Mouse (Mus musculus): ENCODE measurements at regions not wholly inside any gene's neighbourhood (a gene's known extent, or its start where the extent isn't known, plus 50 kb on each side); places are given as distances from the start of the nearest gene placed in this dataset.

DNA sequence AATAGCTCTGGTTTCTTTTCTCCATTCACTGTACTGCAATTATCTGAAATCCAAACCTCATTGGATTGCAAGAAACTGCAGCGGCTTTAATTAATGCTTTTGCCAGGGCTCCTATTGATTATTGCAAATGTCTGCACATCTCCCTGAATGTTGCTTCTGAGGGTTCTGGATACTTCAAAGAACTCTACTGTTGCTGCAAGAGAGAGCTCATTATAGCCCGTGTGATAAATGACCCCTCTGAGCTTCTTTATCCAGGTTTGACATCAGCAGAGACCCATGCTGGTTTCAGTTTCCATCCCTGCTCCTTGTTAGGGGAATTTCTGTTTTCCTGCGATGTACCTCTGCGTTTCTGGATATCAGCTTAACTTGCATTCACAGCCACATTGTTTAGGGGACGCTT lies 78.4 kb upstream of the Nav3 start:
- peak; percentile 15 for DNase-seq (ENCODE audit: extremely low spot score, low spot score)

- no peak for DNase-seq (ENCODE audit: extremely low spot score, low spot score)
These were observed 86.7 kb upstream of the Nav3 start for GRCm38 (mm10) chr10:110542712-110543111.

DNA sequence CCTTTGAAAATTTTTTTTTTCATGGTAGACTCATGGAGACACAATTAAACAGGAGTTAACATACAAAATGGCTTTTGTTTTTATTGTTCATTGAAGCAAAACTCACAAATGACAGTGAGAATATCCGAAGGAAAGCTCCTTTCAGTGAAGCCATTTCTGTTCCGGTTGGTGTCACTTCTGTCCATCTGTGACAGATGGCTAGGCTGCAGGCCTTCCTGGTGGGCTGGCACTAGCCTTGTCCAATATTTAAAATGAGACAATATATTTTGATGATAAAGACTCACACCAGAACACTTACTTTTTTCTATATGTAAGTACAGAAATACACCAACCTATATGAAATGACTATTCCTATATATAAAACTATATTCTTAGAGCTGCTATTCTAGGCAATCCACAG lies 92.4 kb upstream of the Nav3 start:
- no peak for DNase-seq (ENCODE audit: extremely low spot score, low spot score)

- no peak for DNase-seq (ENCODE audit: extremely low spot score, low spot score)
These were observed 98.0 kb upstream of the Nav3 start for GRCm38 (mm10) chr10:110553954-110554353.

GRCm38 (mm10) chr10:110556326-110556883 lies 100.4 kb upstream of the Nav3 start:
- no peak for DNase-seq (ENCODE audit: extremely low spot score, low spot score)

DNA sequence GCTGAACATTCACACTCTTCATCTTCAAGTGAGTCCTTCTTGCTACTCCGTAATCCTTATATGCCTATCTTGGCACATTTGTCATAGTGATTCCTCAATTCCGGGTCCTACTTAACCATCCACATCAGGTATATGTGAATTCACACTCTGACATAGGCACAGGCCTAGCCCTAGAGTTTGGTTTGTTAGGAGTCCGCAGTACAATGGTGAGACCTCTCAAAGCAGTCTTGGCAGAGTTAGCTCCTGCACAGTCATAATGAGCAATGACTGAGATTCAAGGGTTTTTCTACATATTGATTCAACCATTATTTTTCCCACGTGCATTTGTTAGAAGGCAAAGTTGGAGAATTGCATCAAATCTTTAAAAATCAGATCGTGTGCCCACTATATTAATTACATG lies 107.1 kb upstream of the Nav3 start:
- DNase-seq (ENCODE audit: extremely low spot score, low spot score): no peak

DNA sequence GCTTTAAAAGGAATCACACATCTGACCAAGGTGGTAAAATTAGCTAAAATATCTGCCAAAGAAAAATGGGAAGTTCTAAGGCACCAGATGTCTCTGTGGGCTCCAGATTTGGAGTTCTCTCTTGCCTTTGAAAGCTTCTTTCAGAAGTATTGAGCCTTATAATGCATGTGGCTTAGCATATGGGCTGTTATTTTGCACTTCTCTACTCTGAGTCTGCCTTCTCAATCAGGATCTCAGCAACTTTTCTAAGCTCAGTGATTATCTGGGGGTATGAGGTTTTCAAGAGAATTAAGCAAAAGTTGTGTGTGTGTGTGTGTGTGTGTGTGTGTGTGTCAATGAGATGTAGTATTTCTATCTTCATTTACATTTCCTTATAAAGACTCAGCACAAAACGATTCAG lies 107.6 kb upstream of the Nav3 start:
- no peak for DNase-seq (ENCODE audit: extremely low spot score, low spot score)

DNA sequence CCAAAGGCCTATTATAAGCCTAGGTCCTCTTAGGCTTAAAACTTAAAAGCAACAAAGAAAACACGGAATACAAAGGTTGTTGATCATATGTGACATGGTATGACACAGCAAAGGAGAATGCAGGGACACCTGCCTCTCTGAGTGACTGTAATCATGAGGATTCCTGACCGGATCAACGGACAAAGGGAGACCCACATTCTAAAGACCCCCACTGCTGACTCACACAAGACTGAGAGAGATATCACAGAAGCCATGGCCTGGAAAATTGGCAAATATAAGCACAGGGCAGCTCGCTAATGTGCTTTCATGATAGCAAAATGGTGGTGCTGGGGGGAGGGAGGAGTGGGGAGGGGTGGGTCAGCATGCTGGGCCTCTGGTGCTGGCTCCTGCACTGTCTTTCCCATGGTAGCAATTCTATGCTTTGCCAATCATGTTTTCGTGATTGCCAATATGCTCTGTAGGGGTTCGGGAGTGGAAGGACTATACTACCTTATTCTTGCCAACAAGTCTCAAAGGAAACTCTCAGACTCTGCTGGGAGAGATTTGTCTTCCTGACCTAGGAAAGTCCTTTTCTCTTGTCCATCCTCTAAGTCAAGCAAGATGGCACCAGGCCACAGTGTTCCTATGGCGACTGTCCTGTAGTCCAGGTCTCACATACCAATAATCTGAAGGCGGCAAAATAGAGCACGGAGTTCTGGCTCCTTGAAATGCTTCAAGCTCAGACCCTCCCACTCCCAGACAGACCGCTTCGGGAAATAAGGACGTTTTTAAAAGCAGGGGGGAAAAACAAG lies 110.5 kb upstream of the Nav3 start:
- no peak for DNase-seq (ENCODE audit: extremely low spot score, low spot score)

- DNase-seq (ENCODE audit: extremely low spot score, low spot score): no peak
These were observed 114.5 kb upstream of the Nav3 start for GRCm38 (mm10) chr10:110570465-110570864.

- DNase-seq (ENCODE audit: extremely low spot score, low spot score): no peak
These were observed 115.2 kb upstream of the Nav3 start for GRCm38 (mm10) chr10:110571179-110571578.

GRCm38 (mm10) chr10:110573530-110573929 lies 117.5 kb upstream of the Nav3 start:
- no peak for DNase-seq (ENCODE audit: extremely low spot score, low spot score)

DNA sequence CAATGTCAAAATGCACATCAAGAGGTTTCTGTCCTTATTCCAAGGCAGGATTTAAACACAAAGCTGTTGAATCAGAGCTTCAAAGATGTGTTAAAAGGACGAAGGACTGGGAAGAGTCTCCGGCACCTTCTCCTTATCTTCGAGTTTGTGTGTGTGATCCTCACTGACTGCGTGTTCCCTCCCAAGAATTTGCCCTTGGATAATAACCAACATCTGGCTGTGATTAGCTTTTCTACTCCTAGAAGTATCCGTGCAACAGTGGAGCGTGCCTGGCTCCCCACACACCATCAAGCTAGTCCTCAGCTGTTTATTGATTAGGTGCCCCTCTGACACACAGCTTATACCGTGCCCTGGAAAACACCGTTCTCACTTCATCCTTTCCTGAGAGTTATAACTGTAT lies 130.0 kb upstream of the Nav3 start:
- DNase-seq (ENCODE audit: extremely low spot score, low spot score): no peak

GRCm38 (mm10) chr10:110586507-110586906 lies 130.5 kb upstream of the Nav3 start:
- DNase-seq (ENCODE audit: extremely low spot score, low spot score): no peak

DNA sequence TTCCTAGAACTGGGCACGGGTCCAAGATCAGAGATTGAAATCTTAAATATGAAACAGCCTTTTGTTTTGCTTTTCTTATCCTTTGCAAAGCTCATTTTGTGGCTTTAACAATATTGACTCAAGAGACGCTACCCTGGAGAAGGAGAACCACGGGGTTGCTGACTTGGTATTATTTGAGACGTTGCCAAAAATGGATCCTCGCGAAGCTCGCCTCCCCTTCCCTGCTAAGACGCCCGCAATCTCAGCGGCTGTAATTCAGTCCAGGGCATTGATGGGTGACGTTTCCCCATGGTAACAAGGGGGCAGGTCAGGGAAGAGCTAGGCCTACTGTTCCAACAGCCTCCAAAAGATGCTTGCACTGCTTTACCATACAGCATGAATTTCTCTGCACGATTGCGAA lies 131.5 kb upstream of the Nav3 start:
- no peak for DNase-seq (ENCODE audit: extremely low spot score, low spot score)

DNA sequence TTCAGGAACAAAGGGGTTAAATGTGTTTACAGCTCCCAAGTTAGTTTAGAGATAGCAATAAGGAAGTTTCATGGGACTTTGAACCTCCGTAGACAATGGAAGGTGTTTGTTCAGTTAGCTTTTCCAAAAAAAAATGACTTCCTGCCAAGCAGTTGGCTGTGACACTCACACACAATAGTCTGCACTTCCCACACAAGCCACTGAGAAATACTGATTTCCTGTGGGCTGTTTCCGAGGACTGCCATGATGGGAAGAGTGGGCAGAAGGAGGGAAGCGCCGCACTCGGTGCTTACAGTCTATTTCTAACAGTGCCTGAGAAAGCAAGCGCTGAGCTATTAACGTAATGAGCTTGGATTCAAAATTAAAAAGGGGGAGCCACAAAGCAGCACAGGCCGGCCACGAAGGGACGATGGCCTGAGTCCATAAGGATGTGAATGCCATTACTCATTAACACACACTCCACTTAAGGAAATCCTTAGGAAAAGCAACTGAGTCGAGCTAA lies 144.4 kb upstream of the Nav3 start:
- DNase-seq (ENCODE audit: extremely low spot score, low spot score): no peak

- no peak for DNase-seq (ENCODE audit: extremely low spot score, low spot score)
These were observed 134.9 kb upstream of the E2f7 start for GRCm38 (mm10) chr10:110610336-110610735.

DNA sequence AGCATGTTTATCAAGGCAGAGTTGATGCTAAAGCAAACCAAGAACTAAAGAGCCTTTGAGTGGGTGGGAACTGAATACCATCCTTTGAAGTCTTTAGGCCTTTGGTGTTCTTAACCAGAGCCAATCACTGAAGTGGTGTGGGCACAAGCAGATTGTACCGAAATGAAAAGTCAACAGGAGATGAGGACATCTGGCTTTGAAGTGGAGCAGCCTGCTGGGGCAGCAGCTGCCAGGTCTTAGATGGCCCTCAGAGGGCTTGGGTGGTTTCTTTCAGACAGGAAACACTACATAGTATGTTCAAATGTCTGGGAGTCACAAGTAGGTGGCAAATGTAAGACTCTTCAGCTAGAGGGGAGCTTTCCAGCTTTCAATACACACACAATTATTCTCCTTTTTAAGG lies 128.2 kb upstream of the E2f7 start:
- DNase-seq (ENCODE audit: extremely low spot score, low spot score): no peak

- DNase-seq (ENCODE audit: extremely low spot score, low spot score): no peak
These were observed 126.0 kb upstream of the E2f7 start for GRCm38 (mm10) chr10:110619193-110619592.

- DNase-seq (ENCODE audit: extremely low spot score, low spot score): no peak
These were observed 119.6 kb upstream of the E2f7 start for GRCm38 (mm10) chr10:110625644-110626043.

DNA sequence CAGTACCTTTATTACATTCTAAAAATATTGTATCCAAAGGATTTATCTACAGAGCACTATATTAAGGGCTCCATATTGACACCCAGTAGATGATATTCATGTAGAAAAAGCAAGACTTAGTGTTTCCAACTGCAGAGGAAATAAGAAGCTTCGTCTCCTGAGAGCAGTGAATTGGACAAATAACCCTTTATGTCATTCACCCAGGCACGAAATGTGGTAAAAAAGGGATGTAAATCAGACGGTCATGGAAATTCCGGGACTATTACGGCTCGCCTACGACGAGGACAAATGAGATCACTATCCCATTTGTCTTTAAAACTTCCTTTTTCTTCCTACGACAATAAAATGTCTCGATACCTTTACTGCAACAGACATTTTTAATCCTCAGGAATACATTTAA lies 104.8 kb upstream of the E2f7 start:
- DNase-seq (ENCODE audit: extremely low spot score, low spot score): no peak

- peak; percentile 22 for DNase-seq (ENCODE audit: extremely low spot score, low spot score)
These were observed 103.1 kb upstream of the E2f7 start for GRCm38 (mm10) chr10:110642065-110642690.

GRCm38 (mm10) chr10:110647603-110648002 lies 97.6 kb upstream of the E2f7 start:
- no peak for DNase-seq (ENCODE audit: extremely low spot score, low spot score)

GRCm38 (mm10) chr10:110650107-110650506 lies 95.1 kb upstream of the E2f7 start:
- DNase-seq (ENCODE audit: extremely low spot score, low spot score): no peak
